Mouse (Mus musculus): Measurements from ENCODE around the gene Slc32a1. TPM values are rescaled to one million over a fixed set of nuclear protein-coding genes. Genes with fewer than 3 reads are reported as not detected.

Gene Slc32a1
- polyA plus RNA-seq, 1 experiment, result 1.9 TPM

DNA sequence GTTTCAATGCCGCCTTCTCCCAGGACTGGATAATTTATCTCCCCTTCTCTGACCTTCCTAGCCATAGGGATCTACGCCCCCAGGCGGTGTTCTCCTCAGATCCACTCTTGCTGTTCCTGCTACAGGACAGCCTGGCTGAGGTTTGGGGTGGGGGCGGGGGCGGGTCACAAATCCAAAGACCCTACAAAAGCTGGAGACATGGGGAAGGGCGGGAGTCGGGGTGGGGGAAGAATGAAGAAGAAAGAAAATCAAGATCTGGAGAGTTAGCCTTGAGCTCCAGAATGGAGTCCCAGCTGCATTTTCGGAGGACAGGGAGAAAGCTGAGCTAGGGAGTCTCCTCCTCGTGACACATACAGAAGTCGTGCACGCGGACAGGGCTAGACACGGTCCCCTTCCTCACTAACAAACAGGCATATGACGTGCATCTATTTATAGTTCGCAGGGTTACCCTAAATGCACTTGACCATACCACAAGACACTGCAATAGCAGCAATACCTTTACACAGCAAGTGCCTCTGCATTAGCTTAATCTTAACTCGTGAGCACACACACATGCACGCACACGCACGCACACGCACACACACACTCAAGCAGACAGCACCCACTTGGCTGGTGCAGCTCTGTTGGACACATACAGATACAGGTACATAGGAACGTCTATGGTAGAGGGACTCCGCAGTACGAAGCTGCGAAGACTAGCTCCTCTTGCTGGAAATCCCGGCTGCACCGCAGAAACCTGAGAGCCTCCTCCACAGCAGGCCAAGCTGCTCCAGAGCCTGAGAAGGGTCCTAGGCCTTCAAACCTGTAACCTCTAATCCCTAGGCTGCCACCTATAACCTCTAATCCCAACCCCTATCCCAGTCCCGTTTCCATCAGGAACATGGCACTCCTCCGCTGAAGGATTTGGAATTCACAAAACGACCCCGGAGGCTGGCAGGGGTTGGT, 1.4 kb downstream of the Slc32a1 start:
- Histone ChIP-seq H3K9me3 (peaks cover 4% of the 10 kb centered on the region), H3K27me3 (replicated peaks) (peaks cover 99% of the 10 kb centered on the region)
- TF ChIP-seq FLI1 (IDR thresholded peaks at IDR 0.05; ENCODE audit: low read length) (no peak), GATA1 (IDR thresholded peaks at IDR 0.05; ENCODE audit: borderline replicate concordance, low read length) (no peak)

DNA sequence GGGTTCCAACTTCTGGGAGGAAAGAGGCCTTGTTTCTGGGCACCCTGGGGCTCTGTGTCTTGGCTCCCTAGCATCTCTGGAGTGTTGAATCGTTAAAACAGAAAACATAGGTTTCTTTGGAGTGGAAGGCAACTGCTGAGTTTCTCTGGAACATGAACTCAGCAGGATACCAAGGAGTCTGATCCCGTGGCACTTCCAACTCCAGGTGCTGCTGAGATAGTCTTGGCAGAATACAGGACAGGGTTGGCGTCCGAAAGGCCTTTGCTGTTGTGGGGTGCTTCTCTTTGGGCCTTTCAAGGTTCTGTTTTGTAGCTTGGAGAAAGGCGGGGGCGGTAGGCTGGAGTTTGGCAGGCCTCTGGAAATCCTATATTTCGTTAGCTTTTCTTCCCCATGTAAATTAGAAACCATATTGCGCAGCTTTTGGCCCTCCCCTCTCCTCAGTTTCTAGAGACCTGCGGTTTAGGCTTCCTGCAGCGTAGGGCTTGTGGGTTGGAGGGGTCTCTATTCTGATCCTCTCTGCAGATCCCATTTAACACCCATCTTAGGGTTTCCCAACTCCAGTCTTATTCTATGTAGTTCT, 2.2 kb downstream of the Slc32a1 start:
- H3K36me3 ChIP-seq (replicated peaks; ENCODE audit: low read length), result no peaks in the 10 kb centered on the region
- peaks cover 99% of the 10 kb centered on the region for H3K27me3 ChIP-seq (replicated peaks)
- no peak overlapping the region for H3K4me3 ChIP-seq (replicated peaks)
- TF ChIP-seq GATA1 (IDR thresholded peaks at IDR 0.05; ENCODE audit: borderline replicate concordance, low read length) (no peak), FLI1 (IDR thresholded peaks at IDR 0.05; ENCODE audit: low read length) (no peak)
- H3K9me3 ChIP-seq, result peaks cover 4% of the 10 kb centered on the region
- peaks cover 64% of the 10 kb centered on the region for H3K4me1 ChIP-seq

More for the DNA sequence above, 1.4 kb downstream of the Slc32a1 start:
- no peaks in the 10 kb centered on the region for H3K36me3 ChIP-seq (replicated peaks; ENCODE audit: low read length)
- H3K4me3 ChIP-seq (replicated peaks), result peak overlapping the region; percentile 12
- H3K4me1 ChIP-seq, result peaks cover 68% of the 10 kb centered on the region

DNA sequence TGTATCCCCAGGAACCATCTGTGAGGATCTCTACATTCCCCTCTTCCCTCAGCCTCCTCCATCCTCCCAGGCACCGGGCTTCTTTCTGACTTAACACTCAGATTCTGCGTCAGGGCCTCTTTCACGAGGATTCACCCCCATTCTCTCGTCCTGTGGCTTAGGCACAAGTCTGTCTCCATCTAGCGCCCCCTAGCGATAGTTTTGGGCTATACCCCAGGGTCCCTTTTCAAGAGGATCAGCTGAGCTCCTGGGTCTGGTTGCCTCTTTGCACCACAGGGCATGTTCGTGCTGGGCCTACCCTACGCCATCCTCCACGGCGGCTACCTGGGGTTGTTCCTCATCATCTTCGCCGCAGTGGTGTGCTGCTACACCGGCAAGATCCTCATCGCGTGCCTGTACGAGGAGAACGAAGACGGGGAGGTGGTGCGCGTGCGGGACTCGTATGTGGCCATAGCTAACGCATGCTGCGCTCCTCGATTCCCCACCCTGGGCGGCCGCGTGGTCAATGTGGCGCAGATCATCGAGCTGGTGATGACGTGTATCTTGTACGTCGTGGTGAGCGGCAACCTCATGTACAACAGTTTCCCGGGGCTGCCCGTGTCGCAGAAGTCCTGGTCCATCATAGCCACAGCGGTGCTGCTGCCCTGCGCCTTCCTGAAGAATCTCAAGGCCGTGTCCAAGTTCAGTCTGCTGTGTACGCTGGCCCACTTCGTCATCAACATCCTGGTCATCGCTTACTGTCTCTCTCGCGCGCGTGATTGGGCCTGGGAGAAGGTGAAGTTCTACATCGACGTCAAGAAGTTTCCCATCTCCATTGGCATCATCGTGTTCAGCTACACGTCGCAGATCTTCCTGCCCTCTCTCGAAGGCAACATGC, 3.2 kb downstream of the Slc32a1 start:
- Histone ChIP-seq H3K4me1 (peaks cover 64% of the 10 kb centered on the region), H3K4me3 (replicated peaks) (peak overlapping the region; percentile 85), H3K36me3 (replicated peaks; ENCODE audit: low read length) (no peaks in the 10 kb centered on the region), H3K9me3 (peaks cover 4% of the 10 kb centered on the region), H3K27me3 (replicated peaks) (peaks cover 99% of the 10 kb centered on the region)
- TF ChIP-seq GATA1 (IDR thresholded peaks at IDR 0.05; ENCODE audit: borderline replicate concordance, low read length), result no peak
- TF ChIP-seq FLI1 (IDR thresholded peaks at IDR 0.05; ENCODE audit: low read length), result no peak

DNA sequence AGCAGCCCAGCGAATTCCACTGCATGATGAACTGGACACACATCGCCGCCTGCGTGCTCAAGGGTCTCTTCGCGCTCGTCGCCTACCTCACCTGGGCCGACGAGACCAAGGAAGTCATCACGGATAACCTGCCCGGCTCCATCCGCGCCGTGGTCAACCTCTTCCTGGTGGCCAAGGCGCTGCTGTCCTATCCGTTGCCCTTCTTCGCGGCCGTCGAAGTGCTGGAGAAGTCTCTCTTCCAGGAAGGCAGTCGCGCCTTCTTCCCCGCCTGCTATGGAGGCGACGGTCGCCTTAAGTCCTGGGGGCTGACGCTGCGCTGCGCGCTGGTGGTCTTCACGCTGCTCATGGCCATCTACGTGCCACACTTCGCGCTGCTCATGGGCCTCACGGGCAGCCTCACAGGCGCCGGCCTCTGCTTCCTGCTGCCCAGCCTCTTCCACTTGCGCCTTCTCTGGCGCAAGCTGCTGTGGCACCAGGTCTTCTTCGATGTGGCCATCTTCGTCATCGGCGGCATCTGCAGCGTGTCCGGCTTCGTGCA, 3.9 kb downstream of the Slc32a1 start:
- H3K4me1 ChIP-seq, result peaks cover 64% of the 10 kb centered on the region
- peaks cover 98% of the 10 kb centered on the region for H3K27me3 ChIP-seq (replicated peaks)
- peak overlapping the region; percentile 85 for H3K4me3 ChIP-seq (replicated peaks)
- peaks cover 4% of the 10 kb centered on the region for H3K9me3 ChIP-seq
- TF ChIP-seq FLI1 (IDR thresholded peaks at IDR 0.05; ENCODE audit: low read length) (no peak), GATA1 (IDR thresholded peaks at IDR 0.05; ENCODE audit: borderline replicate concordance, low read length) (no peak)
- no peaks in the 10 kb centered on the region for H3K36me3 ChIP-seq (replicated peaks; ENCODE audit: low read length)

DNA sequence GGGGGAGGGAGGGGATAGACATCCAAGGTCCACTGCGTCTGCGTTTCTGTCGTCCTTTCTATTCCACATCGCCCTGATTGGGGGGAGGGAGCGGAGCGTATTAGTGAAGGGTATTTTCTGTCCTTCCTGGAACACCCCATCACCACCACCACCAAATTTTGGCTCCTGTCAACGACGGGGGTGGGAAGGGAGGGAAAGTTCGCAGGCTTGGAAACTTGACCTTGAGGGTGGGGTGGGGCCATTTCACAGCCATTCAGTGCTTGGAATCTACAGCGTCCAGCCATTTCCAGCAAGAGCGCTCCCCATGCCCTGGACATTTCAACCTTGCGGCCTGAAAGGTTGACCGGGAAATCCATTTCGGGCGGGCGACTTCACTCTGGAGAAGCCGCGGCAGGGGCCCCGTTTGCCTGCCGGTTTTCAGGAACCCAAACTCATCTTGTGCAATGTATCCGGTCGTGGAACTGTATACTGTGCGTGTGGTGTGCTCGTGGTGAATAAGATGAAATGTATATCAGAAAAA, 4.7 kb downstream of the Slc32a1 start:
- Histone ChIP-seq H3K36me3 (replicated peaks; ENCODE audit: low read length) (no peaks in the 10 kb centered on the region), H3K27me3 (replicated peaks) (peaks cover 97% of the 10 kb centered on the region), H3K9me3 (peaks cover 4% of the 10 kb centered on the region), H3K4me3 (replicated peaks) (peak overlapping the region; percentile 56), H3K4me1 (peaks cover 60% of the 10 kb centered on the region)
- TF ChIP-seq FLI1 (IDR thresholded peaks at IDR 0.05; ENCODE audit: low read length), result no peak
- TF ChIP-seq GATA1 (IDR thresholded peaks at IDR 0.05; ENCODE audit: borderline replicate concordance, low read length), result no peak

DNA sequence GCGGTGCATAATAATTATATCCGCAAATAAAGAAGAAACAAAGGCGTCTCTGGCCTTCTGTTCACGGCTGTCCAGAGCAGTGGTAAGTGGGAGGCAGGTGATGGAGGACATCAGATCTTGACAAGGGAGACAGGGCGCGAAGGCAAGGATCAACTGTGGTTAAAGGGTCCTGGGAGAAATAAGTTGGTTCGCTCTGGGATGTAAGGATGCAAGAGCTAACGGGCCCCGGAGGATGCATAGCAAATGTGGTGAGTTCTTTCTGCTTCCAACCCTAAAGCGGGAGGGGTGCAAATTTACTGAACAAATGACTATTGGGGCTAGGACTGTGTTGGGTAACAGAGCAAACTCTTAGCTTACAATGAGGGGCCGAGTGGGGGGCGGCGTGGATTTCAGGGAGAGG, 5.1 kb downstream of the Slc32a1 start:
- Histone ChIP-seq H3K9me3 (peaks cover 4% of the 10 kb centered on the region), H3K27me3 (replicated peaks) (peaks cover 95% of the 10 kb centered on the region), H3K4me3 (replicated peaks) (no peak overlapping the region), H3K4me1 (peaks cover 57% of the 10 kb centered on the region), H3K36me3 (replicated peaks; ENCODE audit: low read length) (no peaks in the 10 kb centered on the region)
- TF ChIP-seq GATA1 (IDR thresholded peaks at IDR 0.05; ENCODE audit: borderline replicate concordance, low read length) (no peak), FLI1 (IDR thresholded peaks at IDR 0.05; ENCODE audit: low read length) (no peak)

DNA sequence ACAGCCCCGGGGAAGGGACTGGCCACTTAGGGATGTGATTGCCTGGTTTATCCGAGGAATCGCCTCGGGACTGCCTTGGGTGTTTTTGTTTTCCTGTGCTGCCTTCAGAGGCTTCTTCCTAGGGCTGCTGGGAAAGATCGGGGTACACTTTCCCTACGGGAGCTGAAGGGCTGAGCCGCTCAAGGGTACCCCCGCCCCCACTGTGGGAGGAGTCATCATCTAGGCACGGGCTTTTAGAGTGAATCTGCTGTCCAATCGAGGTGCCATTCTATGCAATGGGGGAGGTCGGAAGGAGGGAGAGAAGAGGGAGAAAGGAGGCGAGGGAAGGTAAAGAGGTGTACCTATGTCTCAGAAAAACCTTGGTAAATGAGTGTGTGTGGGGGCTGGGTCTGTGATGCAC, 5.7 kb downstream of the Slc32a1 start:
- Histone ChIP-seq H3K36me3 (replicated peaks; ENCODE audit: low read length) (no peaks in the 10 kb centered on the region), H3K4me3 (replicated peaks) (no peak overlapping the region), H3K27me3 (replicated peaks) (peaks cover 95% of the 10 kb centered on the region), H3K4me1 (peaks cover 51% of the 10 kb centered on the region), H3K9me3 (peaks cover 4% of the 10 kb centered on the region)
- TF ChIP-seq FLI1 (IDR thresholded peaks at IDR 0.05; ENCODE audit: low read length), result no peak
- TF ChIP-seq GATA1 (IDR thresholded peaks at IDR 0.05; ENCODE audit: borderline replicate concordance, low read length), result no peak

DNA sequence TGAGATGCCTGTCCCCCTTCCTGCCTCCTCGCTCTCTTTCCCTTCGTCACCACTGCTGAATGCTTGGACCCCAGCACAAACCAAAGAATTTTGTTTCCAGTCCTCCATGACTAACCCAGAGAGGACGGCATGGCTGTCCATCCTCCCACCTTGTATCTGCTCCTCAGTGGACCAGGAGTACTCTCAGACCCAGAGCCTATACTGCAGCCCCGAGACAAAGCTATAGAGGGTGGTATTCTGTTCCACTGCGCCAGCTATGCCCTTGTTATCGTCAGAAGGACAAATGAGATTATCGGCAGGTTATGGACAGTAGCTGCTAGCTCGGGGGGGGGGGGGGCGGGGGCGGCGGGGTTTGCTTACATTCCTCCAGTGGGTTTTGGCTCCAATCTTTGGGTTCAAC, 6.2 kb downstream of the Slc32a1 start:
- H3K4me1 ChIP-seq, result peaks cover 48% of the 10 kb centered on the region
- no peaks in the 10 kb centered on the region for H3K36me3 ChIP-seq (replicated peaks; ENCODE audit: low read length)
- peaks cover 95% of the 10 kb centered on the region for H3K27me3 ChIP-seq (replicated peaks)
- H3K9me3 ChIP-seq, result peaks cover 4% of the 10 kb centered on the region
- TF ChIP-seq GATA1 (IDR thresholded peaks at IDR 0.05; ENCODE audit: borderline replicate concordance, low read length) (no peak), FLI1 (IDR thresholded peaks at IDR 0.05; ENCODE audit: low read length) (no peak)
- H3K4me3 ChIP-seq (replicated peaks), result no peak overlapping the region

DNA sequence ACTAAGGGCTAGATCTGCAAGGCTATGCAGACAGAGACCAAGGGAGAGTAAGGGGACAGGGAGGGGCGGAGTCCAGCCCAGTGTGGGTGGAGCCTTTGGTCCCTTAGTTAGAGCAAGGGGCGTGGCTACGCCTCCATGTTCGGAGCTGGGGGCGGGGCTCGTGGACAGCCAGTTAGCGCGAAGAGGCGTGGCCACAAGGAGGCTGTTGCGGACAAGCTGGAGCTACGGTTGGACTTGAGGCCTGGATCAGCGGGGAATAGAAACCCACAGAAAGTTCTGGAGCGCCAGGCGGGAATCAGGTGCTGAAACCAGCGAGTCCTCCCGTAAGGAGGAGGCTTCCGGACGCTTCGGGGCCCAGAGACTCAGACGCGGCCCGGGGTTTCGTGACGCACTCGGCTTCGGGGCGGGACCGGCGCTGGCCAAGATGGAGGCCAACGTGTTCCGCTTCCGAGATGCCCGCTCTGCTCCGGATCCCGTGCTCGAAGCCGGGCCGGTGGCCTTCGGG, 14.2 kb downstream of the Slc32a1 start, which contains the start of gene Actr5:
Gene Actr5, plus strand, starts transcription at position 171 of the 505 bp plus-strand sequence.
- TF ChIP-seq FLI1 (IDR thresholded peaks at IDR 0.05; ENCODE audit: low read length) (no peak), GATA1 (IDR thresholded peaks at IDR 0.05; ENCODE audit: borderline replicate concordance, low read length) (no peak)
- H3K4me1 ChIP-seq, result peaks cover 19% of the 10 kb centered on the region

More for the DNA sequence above, 14.2 kb downstream of the Slc32a1 start, which contains the start of gene Actr5:
- peaks cover 36% of the 10 kb centered on the region for H3K36me3 ChIP-seq (replicated peaks; ENCODE audit: low read length)
- no peaks in the 10 kb centered on the region for H3K9me3 ChIP-seq
- H3K4me3 ChIP-seq (replicated peaks), result peak within 1 kb of the TSS; percentile 93
- H3K27me3 ChIP-seq (replicated peaks), result peaks cover 27% of the 10 kb centered on the region
